Mouse (Mus musculus): ENCODE results near the gene Elf1. TPM values are rescaled to one million over a fixed set of nuclear protein-coding genes. Genes with fewer than 3 reads are reported as not detected.

Gene Elf1
- polyA plus RNA-seq, 1 experiment from 2014 or later = 13.7 TPM

GRCm38 (mm10) chr14:79473384-79473783, 7.6 kb upstream of the Elf1 start:
- H3K9me3 ChIP-seq (replicated peaks) = no peaks in the 10 kb centered on the region
- WGBS = 95% methylated on average over 2 of the region's 2 CpGs
- H3K4me3 ChIP-seq (replicated peaks) = no peak overlapping the region
- H3K27ac ChIP-seq = no peak overlapping the region
- H3K36me3 ChIP-seq = peaks cover 88% of the 10 kb centered on the region
- H3K27me3 ChIP-seq = no peaks in the 10 kb centered on the region
- no peak for ATAC-seq (replicated peaks; ENCODE audit: low FRiP score)
- no peak overlapping the region for H3K9ac ChIP-seq
- no peaks in the 10 kb centered on the region for H3K4me1 ChIP-seq
- H3K4me2 ChIP-seq = no peak overlapping the region

GRCm38 (mm10) chr14:79481339-79482151, 551 bp downstream of the Elf1 start, which contains the start of gene Wbp4:
TSS of gene Wbp4 (minus strand) at chr14:79481520.
- WGBS = under 1% methylated on average over 81 of the region's 86 CpGs
- Histone ChIP-seq H3K27me3 (no peaks in the 10 kb centered on the region), H3K9ac (peak within 1 kb of the TSS; percentile 96), H3K27ac (peak within 1 kb of the TSS; percentile 100), H3K9me3 (replicated peaks) (no peaks in the 10 kb centered on the region), H3K4me2 (peak within 1 kb of the TSS; percentile 79), H3K4me1 (peaks cover 46% of the 10 kb centered on the region), H3K36me3 (peaks cover 23% of the 10 kb centered on the region), H3K4me3 (replicated peaks) (peak within 1 kb of the TSS; percentile 90)
- ATAC-seq (replicated peaks; ENCODE audit: low FRiP score) = peak; percentile 92

- H3K27ac ChIP-seq = peak overlapping the region; percentile 100
- peak overlapping the region; percentile 96 for H3K9ac ChIP-seq
- under 1% methylated on average over 11 of the region's 11 CpGs for WGBS
- H3K4me1 ChIP-seq = peaks cover 54% of the 10 kb centered on the region
- H3K27me3 ChIP-seq = no peaks in the 10 kb centered on the region
- ATAC-seq (replicated peaks; ENCODE audit: low FRiP score) = no peak
- peak overlapping the region; percentile 79 for H3K4me2 ChIP-seq
- H3K36me3 ChIP-seq = peaks cover 17% of the 10 kb centered on the region
- H3K4me3 ChIP-seq (replicated peaks) = peak overlapping the region; percentile 90
- no peaks in the 10 kb centered on the region for H3K9me3 ChIP-seq (replicated peaks)
Observed at GRCm38 (mm10) chr14:79482251-79482661, 1.3 kb downstream of the Elf1 start.

DNA sequence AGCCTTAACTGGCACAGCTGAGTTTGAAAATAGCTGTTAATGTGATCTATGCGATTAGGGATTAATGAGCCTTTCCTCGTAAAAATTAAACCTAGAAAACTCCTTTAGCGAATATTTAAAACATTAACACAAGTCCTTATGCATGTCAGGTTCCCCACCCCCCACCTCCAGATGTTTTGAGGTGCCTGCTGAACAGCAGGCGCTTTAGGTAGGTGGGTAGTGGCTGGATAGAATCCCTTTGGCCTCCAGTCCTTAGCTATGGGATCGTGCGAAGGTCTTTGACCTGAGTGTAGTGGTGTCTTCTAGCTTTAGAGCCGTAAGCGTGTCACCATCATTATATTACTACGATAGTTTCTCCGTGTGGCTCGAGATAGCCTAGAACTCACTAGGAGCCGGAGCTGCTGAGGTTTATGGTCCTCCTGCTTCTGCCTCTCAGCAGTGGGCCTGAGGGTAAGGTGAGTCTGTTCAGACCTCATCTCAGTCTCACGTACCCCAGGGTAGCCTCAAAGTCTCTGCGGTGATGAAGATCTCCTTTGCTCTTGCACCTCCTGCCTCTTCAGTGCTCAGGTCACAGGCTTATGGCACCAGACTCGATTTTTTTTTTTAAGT, 1.9 kb downstream of the Elf1 start:
- no peak for ATAC-seq (replicated peaks; ENCODE audit: low FRiP score)
- H3K4me3 ChIP-seq (replicated peaks) = peak overlapping the region; percentile 90
- no peaks in the 10 kb centered on the region for H3K27me3 ChIP-seq
- peak overlapping the region; percentile 96 for H3K9ac ChIP-seq
- WGBS = 12% methylated on average over 15 of the region's 15 CpGs
- peak overlapping the region; percentile 100 for H3K27ac ChIP-seq
- no peaks in the 10 kb centered on the region for H3K9me3 ChIP-seq (replicated peaks)
- peak overlapping the region; percentile 79 for H3K4me2 ChIP-seq
- H3K4me1 ChIP-seq = peaks cover 59% of the 10 kb centered on the region
- H3K36me3 ChIP-seq = peaks cover 12% of the 10 kb centered on the region

- 0 out of 2 replicates have a peak overlapping the region, but pooled peaks have one; percentile 96 for H3K9ac ChIP-seq
- H3K4me1 ChIP-seq = peaks cover 65% of the 10 kb centered on the region
- peaks cover 5% of the 10 kb centered on the region; the same call in 1 of the 2 replicates for H3K36me3 ChIP-seq
- WGBS = 62% methylated on average over 8 of the region's 8 CpGs
- no peak for ATAC-seq (replicated peaks; ENCODE audit: low FRiP score)
- peak overlapping the region; percentile 79 for H3K4me2 ChIP-seq
- no peaks in the 10 kb centered on the region for H3K27me3 ChIP-seq
- peak overlapping the region; percentile 100 for H3K27ac ChIP-seq
- peak overlapping the region; percentile 90 for H3K4me3 ChIP-seq (replicated peaks)
- no peaks in the 10 kb centered on the region for H3K9me3 ChIP-seq (replicated peaks)
Observed at GRCm38 (mm10) chr14:79483611-79484120, 2.7 kb downstream of the Elf1 start.

DNA sequence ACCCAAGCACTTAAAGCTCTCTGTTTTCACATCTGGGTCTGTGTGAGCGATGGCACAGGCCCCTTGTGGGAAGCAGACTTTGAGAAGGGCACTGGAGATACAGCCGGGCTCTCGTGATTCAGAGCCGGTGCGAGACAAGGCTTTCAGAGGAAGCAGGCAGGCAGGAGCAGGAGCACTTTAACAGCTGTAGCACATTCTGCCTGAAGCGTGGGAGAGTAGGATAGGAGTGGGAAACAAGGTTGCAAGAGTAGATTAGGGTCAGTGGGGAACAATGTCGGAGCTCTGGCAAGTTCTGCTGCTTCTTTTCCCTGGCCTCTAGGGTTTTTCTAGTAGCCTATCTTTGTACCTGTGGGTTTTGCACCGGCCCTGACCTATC, 5.6 kb downstream of the Elf1 start:
- Histone ChIP-seq H3K4me3 (replicated peaks) (peak overlapping the region; percentile 40), H3K36me3 (no peaks in the 10 kb centered on the region), H3K4me1 (peaks cover 55% of the 10 kb centered on the region), H3K27me3 (no peaks in the 10 kb centered on the region), H3K9me3 (replicated peaks) (no peaks in the 10 kb centered on the region), H3K4me2 (peak overlapping the region; percentile 67), H3K27ac (peak overlapping the region; percentile 75), H3K9ac (peak overlapping the region; percentile 33)
- WGBS = 11% methylated on average over 8 of the region's 8 CpGs
- ATAC-seq (replicated peaks; ENCODE audit: low FRiP score) = no peak

DNA sequence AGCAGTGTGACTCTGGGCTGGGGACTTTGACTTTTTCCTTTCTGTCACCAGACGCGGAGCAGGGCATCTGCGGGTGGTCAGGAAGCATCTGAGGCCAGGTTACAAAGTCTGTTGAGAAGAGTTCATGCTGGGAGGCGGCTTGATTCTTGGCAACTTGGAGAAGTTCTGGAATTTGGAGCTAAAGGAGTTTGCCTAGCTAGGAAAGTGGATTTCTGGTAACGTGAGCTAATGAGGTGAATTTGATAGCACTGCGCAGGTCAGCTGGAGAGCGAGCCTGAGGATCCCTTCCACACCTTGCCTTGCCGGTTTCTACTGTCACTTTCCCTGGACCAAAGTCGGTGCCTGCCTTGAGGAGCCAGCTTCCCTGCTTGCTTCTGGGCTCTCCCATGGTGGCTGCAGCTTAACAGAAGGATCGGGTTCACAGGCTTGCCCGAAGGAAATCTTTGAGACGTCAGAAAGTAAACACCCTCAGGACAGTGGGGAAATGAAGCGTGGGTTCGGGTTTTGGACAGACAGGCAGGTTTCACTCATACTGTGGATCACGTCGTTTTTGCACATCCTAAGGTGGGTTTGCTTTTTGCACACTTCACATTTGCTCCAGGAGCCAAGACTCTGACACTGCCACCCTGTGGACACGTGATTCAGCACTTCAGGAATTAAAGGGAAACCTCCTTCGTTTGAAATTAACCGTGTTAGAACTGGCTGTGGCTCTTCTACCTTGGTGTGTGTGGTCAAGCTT, 6.2 kb downstream of the Elf1 start:
- peaks cover 55% of the 10 kb centered on the region for H3K4me1 ChIP-seq
- peak overlapping the region; percentile 67 for H3K4me2 ChIP-seq
- peak overlapping the region; percentile 33 for H3K9ac ChIP-seq
- ATAC-seq (replicated peaks; ENCODE audit: low FRiP score) = peak; percentile 20
- H3K36me3 ChIP-seq = 0 out of 2 replicates have a peak, but pooled peaks cover 4% of the 10 kb centered on the region
- no peaks in the 10 kb centered on the region for H3K9me3 ChIP-seq (replicated peaks)
- H3K4me3 ChIP-seq (replicated peaks) = peak overlapping the region; percentile 40
- peak overlapping the region; percentile 75 for H3K27ac ChIP-seq
- 5% methylated on average over 19 of the region's 19 CpGs for WGBS
- no peaks in the 10 kb centered on the region for H3K27me3 ChIP-seq

- Histone ChIP-seq H3K36me3 (0 out of 2 replicates have a peak, but pooled peaks cover 4% of the 10 kb centered on the region), H3K27me3 (no peaks in the 10 kb centered on the region), H3K9me3 (replicated peaks) (no peaks in the 10 kb centered on the region), H3K4me2 (no peak overlapping the region), H3K27ac (0 out of 2 replicates have a peak overlapping the region, but pooled peaks have one; percentile 10), H3K9ac (no peak overlapping the region), H3K4me1 (peaks cover 46% of the 10 kb centered on the region), H3K4me3 (replicated peaks) (no peak overlapping the region)
- WGBS = 59% methylated on average over 9 of the region's 9 CpGs
- ATAC-seq (replicated peaks; ENCODE audit: low FRiP score) = no peak
Observed at GRCm38 (mm10) chr14:79488531-79488930, 7.5 kb downstream of the Elf1 start.

DNA sequence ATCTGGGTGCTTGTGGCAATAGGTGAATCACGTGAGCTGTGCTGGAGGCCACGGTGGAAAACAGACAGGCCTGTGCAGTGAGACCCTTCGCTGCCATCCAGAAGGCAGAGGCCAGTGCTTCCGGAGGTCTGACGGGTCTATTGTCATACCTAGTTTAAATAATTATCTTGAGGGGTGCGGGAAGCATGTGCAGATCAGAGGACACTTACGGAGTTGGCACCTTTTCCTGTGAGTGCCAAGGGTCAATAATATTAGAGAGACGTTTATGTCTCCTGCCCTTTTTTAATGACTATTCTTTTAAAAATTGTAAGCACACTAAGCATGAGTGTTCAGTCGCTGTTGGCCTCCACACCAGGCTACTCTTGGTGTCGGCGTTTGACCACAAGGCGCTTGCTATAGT, 8.2 kb downstream of the Elf1 start:
- Histone ChIP-seq H3K9me3 (replicated peaks) (no peaks in the 10 kb centered on the region), H3K4me2 (no peak overlapping the region), H3K9ac (no peak overlapping the region), H3K27ac (no peak overlapping the region), H3K36me3 (0 out of 2 replicates have a peak, but pooled peaks cover 4% of the 10 kb centered on the region), H3K27me3 (no peaks in the 10 kb centered on the region), H3K4me1 (peaks cover 42% of the 10 kb centered on the region), H3K4me3 (replicated peaks) (no peak overlapping the region)
- ATAC-seq (replicated peaks; ENCODE audit: low FRiP score) = no peak
- 72% methylated on average over 12 of the region's 12 CpGs for WGBS

DNA sequence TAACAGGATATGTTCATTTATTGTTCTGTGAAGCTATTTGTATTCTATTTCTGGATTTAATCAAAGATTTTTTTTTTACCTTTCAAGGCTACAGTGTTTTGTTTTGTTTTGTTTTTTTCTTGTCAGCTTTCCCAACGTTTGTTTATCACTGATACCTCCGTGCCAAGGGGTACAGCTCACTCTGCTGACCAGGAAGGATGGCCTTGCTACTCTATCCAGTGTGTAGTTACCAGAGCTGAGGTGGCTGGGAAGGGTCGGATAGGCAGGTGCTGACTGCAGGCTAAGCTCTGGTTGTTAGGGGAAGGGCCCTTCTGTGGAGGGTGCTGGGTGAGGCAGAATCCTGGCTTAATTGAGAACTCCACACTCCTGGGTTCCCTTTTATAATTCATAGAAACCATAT, 9.3 kb downstream of the Elf1 start:
- Histone ChIP-seq H3K4me1 (peaks cover 32% of the 10 kb centered on the region), H3K4me3 (replicated peaks) (no peak overlapping the region), H3K4me2 (no peak overlapping the region), H3K27ac (no peak overlapping the region), H3K27me3 (no peaks in the 10 kb centered on the region), H3K9me3 (replicated peaks) (no peaks in the 10 kb centered on the region), H3K9ac (no peak overlapping the region), H3K36me3 (0 out of 2 replicates have a peak, but pooled peaks cover 4% of the 10 kb centered on the region)
- no peak for ATAC-seq (replicated peaks; ENCODE audit: low FRiP score)
- WGBS = 65% methylated on average over 3 of the region's 3 CpGs

- Histone ChIP-seq H3K27me3 (no peaks in the 10 kb centered on the region), H3K9me3 (replicated peaks) (no peaks in the 10 kb centered on the region), H3K9ac (no peak overlapping the region), H3K4me3 (replicated peaks) (no peak overlapping the region), H3K4me1 (0 out of 2 replicates have a peak, but pooled peaks cover 2% of the 10 kb centered on the region), H3K36me3 (0 out of 2 replicates have a peak, but pooled peaks cover 4% of the 10 kb centered on the region), H3K4me2 (no peak overlapping the region), H3K27ac (no peak overlapping the region)
- ATAC-seq (replicated peaks; ENCODE audit: low FRiP score) = no peak
- WGBS = 70% methylated on average over 6 of the region's 6 CpGs
Observed at GRCm38 (mm10) chr14:79494349-79494748, 13.4 kb downstream of the Elf1 start.

All from kidney, embryonic 15.5 days (tissue).